In genomic region chr3:93556599-93556998, GRCm38 (mm10) we compare ENCODE assay signal across 8 mouse cellular contexts. TPM values are rescaled to one million over a fixed set of nuclear protein-coding genes. Genes with fewer than 3 reads are reported as not detected.
A peak's percentile ranks its signal among the peaks of the same experiment; 100 is the strongest.
DNase-seq lines count a peak whose midpoint lies in the region; ATAC-seq and TF ChIP-seq lines count a peak whose summit lies in the region.

No protein-coding gene starts in this region.

- H3ac ChIP-seq in myocyte (ENCODE audit: control insufficient read depth, insufficient read length): no peak overlapping the region

- no peaks in the 10 kb centered on the region for H3K9me3 ChIP-seq in kidney, embryonic 15.5 days (replicated peaks)
- H3K9me3 ChIP-seq in hindbrain, embryonic 12.5 days (replicated peaks): no peaks in the 10 kb centered on the region

- DNase-seq in kidney, adult 18-20 months: no peak
- DNase-seq in NIH3T3 (ENCODE audit: low read depth): peak; percentile 61
- no peak for DNase-seq in layer of hippocampus, postnatal 14 days (ENCODE audit: low spot score in 2 of 2)
- no peak for DNase-seq in spleen, postnatal 36 days (ENCODE audit: low spot score in 2 of 2)

- peaks cover 48% of the 10 kb centered on the region for H3K4me1 ChIP-seq in kidney, embryonic 15.5 days
- H3K4me1 ChIP-seq in hindbrain, embryonic 12.5 days: peaks cover 19% of the 10 kb centered on the region

- TF ChIP-seq POLR2A in myocyte (IDR thresholded peaks at IDR 0.05; ENCODE audit: insufficient read length, low read depth): no peak

- 0 out of 2 replicates have a peak overlapping the region, but pooled peaks have one; percentile 17 for H3K9ac ChIP-seq in kidney, embryonic 15.5 days
- no peak overlapping the region for H3K9ac ChIP-seq in hindbrain, embryonic 12.5 days

- H3K79me2 ChIP-seq in myocyte (ENCODE audit: control insufficient read depth, insufficient read depth): peaks cover 56% of the 10 kb centered on the region

- H3K4me3 ChIP-seq in kidney, embryonic 15.5 days (replicated peaks): peak overlapping the region; percentile 74
- 0 out of 2 replicates have a peak overlapping the region, but pooled peaks have one; percentile 56 for H3K4me3 ChIP-seq in hindbrain, embryonic 12.5 days
- peak overlapping the region; percentile 88 for H3K4me3 ChIP-seq in myocyte

- peak overlapping the region; percentile 86 for H3K4me2 ChIP-seq in kidney, embryonic 15.5 days
- peak overlapping the region; percentile 93 for H3K4me2 ChIP-seq in hindbrain, embryonic 12.5 days (replicated peaks)
- peak overlapping the region; percentile 96 for H3K4me2 ChIP-seq in myocyte (ENCODE audit: low read depth)

- peak overlapping the region; percentile 95 for H3K27ac ChIP-seq in kidney, embryonic 15.5 days
- H3K27ac ChIP-seq in hindbrain, embryonic 12.5 days: no peak overlapping the region

- 55% methylated on average over 1 of the region's 1 CpGs for WGBS in kidney, embryonic 15.5 days
- 57% methylated on average over 1 of the region's 1 CpGs for WGBS in hindbrain, embryonic 12.5 days

- no peaks in the 10 kb centered on the region for H3K27me3 ChIP-seq in kidney, embryonic 15.5 days
- 0 out of 2 replicates have a peak, but pooled peaks cover 13% of the 10 kb centered on the region for H3K27me3 ChIP-seq in hindbrain, embryonic 12.5 days
- H3K27me3 ChIP-seq in myocyte (ENCODE audit: control insufficient read depth, insufficient read depth, insufficient read length): no peaks in the 10 kb centered on the region

- no peak for ATAC-seq in kidney, embryonic 15.5 days (replicated peaks; ENCODE audit: low FRiP score)
- ATAC-seq in hindbrain, embryonic 12.5 days (ENCODE audit: low FRiP score): no peak
- ATAC-seq in erythroid progenitor cell, adult 5-6 weeks (replicated peaks; ENCODE audit: low FRiP score, poor library complexity, severe bottlenecking): no peak

- peaks cover 9% of the 10 kb centered on the region for H3K36me3 ChIP-seq in kidney, embryonic 15.5 days
- H3K36me3 ChIP-seq in hindbrain, embryonic 12.5 days: no peaks in the 10 kb centered on the region
- H3K36me3 ChIP-seq in myocyte (ENCODE audit: control insufficient read depth, insufficient read depth): peaks cover 33% of the 10 kb centered on the region

TF ChIP-seq in myocyte, 11 proteins besides CTCF, POLR2A, EP300 and RAD21:
- TF ChIP-seq MYOG (IDR thresholded peaks at IDR 0.05; ENCODE audit: control insufficient read depth in 1 of 3, insufficient read depth in 1 of 3, insufficient read length in 2 of 3, low read depth in 2 of 3) (no peak), CEBPB (IDR thresholded peaks at IDR 0.05; ENCODE audit: insufficient read depth, poor library complexity, severe bottlenecking) (no peak), POLR2AphosphoS2 (IDR thresholded peaks at IDR 0.05; ENCODE audit: insufficient read length, low read depth) (no peak), USF1 (IDR thresholded peaks at IDR 0.05; ENCODE audit: low read depth) (no peak), E2F4 (IDR thresholded peaks at IDR 0.05; ENCODE audit: insufficient read depth) (no peak), TCF3 (IDR thresholded peaks at IDR 0.05; ENCODE audit: insufficient read length, low read depth) (no peak), TCF12 (IDR thresholded peaks at IDR 0.05; ENCODE audit: insufficient read depth, poor library complexity, severe bottlenecking) (no peak), REST (IDR thresholded peaks at IDR 0.05; ENCODE audit: insufficient read depth, insufficient read length) (no peak), MAX (IDR thresholded peaks at IDR 0.05; ENCODE audit: low read depth) (no peak), SRF (IDR thresholded peaks at IDR 0.05; ENCODE audit: control insufficient read depth, insufficient read length, low read depth) (no peak), MYOD1 (IDR thresholded peaks at IDR 0.05; ENCODE audit: control insufficient read depth in 1 of 3, insufficient read length in 2 of 3, low read depth in 2 of 3) (no peak)

RNA-seq across cellular contexts. Expression of gene S100a10, which starts 1.7 kb away (rescaled TPM):
- 516 and 533 TPM in 2 replicates for polyA plus RNA-seq in kidney, embryonic 15.5 days (2015; fragmentation: Nextera tagmentation; extraction: Ambion mirVana)
- polyA plus RNA-seq in hindbrain, embryonic 12.5 days (2016; fragmentation: Nextera tagmentation; extraction: Ambion mirVana): 233 and 244 TPM in 2 replicates
- polyA plus RNA-seq in myocyte (2012; fragmentation: generic; extraction: Trizol): 788 TPM
- 10 to 100 TPM; 31.1 to 34.9 TPM for total RNA-seq in layer of hippocampus, postnatal 14 days (2021)
- total RNA-seq in erythroid progenitor cell, adult 5-6 weeks (2015; ENCODE audit: low replicate concordance): 41.1 and 59.5 TPM in 2 replicates
- total RNA-seq in erythroid progenitor cell, adult 5-6 weeks (2017; ENCODE audit: low replicate concordance): 48.9 and 71.8 TPM in 2 replicates

RNA-seq across cellular contexts. Expression of gene S100a11, which starts 36.3 kb away (rescaled TPM):
- polyA plus RNA-seq in kidney, embryonic 15.5 days (2015; fragmentation: Nextera tagmentation; extraction: Ambion mirVana): 1,358 and 1,377 TPM in 2 replicates
- polyA plus RNA-seq in hindbrain, embryonic 12.5 days (2016; fragmentation: Nextera tagmentation; extraction: Ambion mirVana): 606 and 628 TPM in 2 replicates
- polyA plus RNA-seq in myocyte (2012; fragmentation: generic; extraction: Trizol): 1,972 TPM
- total RNA-seq in layer of hippocampus, postnatal 14 days (2021): 10 to 100 TPM; 11.8 to 17.4 TPM
- 477 and 485 TPM in 2 replicates for total RNA-seq in erythroid progenitor cell, adult 5-6 weeks (2015; ENCODE audit: low replicate concordance)
- total RNA-seq in erythroid progenitor cell, adult 5-6 weeks (2017; ENCODE audit: low replicate concordance): 7.3 and 30.8 TPM in 2 replicates
